Mouse (Mus musculus): ENCODE results near the gene Hadha. TPM values are rescaled to one million over a fixed set of nuclear protein-coding genes. Genes with fewer than 3 reads are reported as not detected.

Hadha gene
- polyA plus RNA-seq, 1 experiment from 2014 or later, result 136 TPM

DNA sequence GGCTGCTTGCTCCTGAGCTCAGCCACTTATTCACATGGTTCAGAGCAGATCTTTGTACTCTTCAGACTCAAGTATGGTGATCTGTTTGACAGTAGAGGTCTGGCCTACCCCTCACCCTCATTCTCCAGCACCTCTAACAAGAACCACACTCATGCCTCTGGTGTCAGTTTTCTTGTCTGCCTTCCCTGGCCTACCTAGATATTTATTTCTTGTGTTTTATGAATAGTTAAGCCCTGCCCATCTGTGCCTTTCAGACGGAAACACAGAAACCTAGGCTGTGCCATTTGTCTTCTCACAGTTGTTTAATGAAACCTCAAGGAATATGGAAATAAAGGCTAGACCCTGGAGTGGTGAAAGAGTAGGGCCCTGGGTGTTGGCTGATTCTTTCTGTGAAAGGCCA lies 36.9 kb downstream of the Hadha start:
- Histone ChIP-seq H3K27ac (no peak overlapping the region), H3K27me3 (ENCODE audit: insufficient read depth, poor library complexity, severe bottlenecking) (peaks cover 44% of the 10 kb centered on the region), H3K4me3 (no peak overlapping the region), H3K36me3 (peaks cover 65% of the 10 kb centered on the region), H3K4me1 (peaks cover 15% of the 10 kb centered on the region), H3K9me3 (no peaks in the 10 kb centered on the region)
- WGBS, result 79% methylated on average over 1 of the region's 1 CpGs
- DNase-seq (ENCODE audit: low spot score), result peak; percentile 61

GRCm38 (mm10) chr5:30115718-30116117 lies 39.2 kb downstream of the Hadha start:
- no peak overlapping the region for H3K27ac ChIP-seq
- DNase-seq (ENCODE audit: low spot score), result no peak
- H3K4me1 ChIP-seq, result peaks cover 24% of the 10 kb centered on the region
- H3K27me3 ChIP-seq (ENCODE audit: insufficient read depth, poor library complexity, severe bottlenecking), result peaks cover 67% of the 10 kb centered on the region
- H3K9me3 ChIP-seq, result no peaks in the 10 kb centered on the region
- peaks cover 42% of the 10 kb centered on the region for H3K36me3 ChIP-seq
- H3K4me3 ChIP-seq, result no peak overlapping the region
- 18% methylated on average over 10 of the region's 10 CpGs for WGBS

DNA sequence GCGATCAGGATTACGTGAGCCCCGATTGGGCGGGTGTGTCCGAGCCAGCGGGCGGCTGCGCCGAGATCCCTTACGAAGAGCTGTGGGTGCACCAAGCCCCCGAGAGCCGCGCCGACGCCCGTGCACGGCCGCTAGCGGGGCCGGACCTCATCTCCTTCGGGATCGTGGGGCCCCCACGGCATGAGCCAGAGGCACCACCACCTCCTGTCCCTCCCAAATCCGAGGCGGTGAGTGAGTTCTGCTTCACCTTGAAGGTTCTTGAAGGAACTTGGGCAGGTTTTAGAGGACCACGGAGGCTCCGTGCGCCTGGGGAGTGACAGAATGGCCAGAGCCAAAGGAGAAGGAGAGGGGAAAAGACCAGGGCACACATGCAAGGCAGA lies 40.2 kb downstream of the Hadha start:
- H3K27ac ChIP-seq, result peak overlapping the region; percentile 59
- H3K4me1 ChIP-seq, result peaks cover 33% of the 10 kb centered on the region
- H3K36me3 ChIP-seq, result peaks cover 32% of the 10 kb centered on the region
- H3K4me3 ChIP-seq, result peak overlapping the region; percentile 73
- peaks cover 77% of the 10 kb centered on the region for H3K27me3 ChIP-seq (ENCODE audit: insufficient read depth, poor library complexity, severe bottlenecking)
- DNase-seq (ENCODE audit: low spot score), result no peak
- H3K9me3 ChIP-seq, result no peaks in the 10 kb centered on the region
- 1% methylated on average over 28 of the region's 28 CpGs for WGBS

DNA sequence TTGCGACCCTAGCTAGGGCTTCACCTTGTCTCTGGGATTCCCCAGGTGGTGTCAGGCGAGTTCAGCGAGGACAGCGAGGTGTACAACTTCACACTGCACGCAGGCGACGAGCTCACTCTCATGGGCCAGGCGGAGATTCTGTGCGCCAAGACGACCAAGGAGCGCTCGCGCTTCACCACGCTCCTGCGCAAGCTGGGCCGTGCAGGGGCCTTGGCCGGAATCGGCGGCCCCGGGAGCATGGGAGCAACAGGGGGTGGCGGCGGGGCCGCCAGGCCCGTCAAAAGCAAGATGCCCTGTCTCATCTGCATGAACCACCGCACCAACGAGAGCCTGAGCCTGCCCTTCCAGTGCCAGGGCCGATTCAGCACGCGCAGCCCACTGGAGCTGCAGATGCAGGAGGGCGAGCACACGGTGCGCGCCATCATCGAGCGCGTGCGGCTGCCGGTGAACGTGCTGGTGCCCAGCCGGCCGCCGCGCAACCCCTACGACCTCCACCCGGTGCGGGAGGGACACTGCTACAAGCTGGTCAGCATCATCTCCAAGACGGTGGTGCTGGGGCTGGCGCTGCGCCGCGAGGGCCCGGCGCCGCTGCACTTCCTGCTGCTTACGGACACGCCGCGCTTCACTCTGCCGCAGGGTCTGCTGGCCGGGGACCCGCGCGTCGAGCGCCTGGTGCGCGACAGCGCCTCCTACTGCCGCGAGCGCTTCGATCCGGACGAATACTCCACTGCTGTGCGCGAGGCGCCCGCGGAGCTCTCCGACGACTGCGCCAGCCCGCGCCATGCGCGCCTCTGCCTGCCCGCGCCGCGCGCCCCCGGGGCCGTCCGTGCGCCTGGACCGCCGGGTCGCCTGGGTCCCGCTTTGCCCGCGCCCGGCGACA lies 40.8 kb downstream of the Hadha start:
- Histone ChIP-seq H3K4me3 (peak overlapping the region; percentile 73), H3K27ac (peak overlapping the region; percentile 59), H3K4me1 (peaks cover 34% of the 10 kb centered on the region), H3K36me3 (peaks cover 26% of the 10 kb centered on the region), H3K27me3 (ENCODE audit: insufficient read depth, poor library complexity, severe bottlenecking) (peaks cover 83% of the 10 kb centered on the region), H3K9me3 (no peaks in the 10 kb centered on the region)
- DNase-seq (ENCODE audit: low spot score), result peak; percentile 88
- under 1% methylated on average over 102 of the region's 103 CpGs for WGBS

- Histone ChIP-seq H3K36me3 (peaks cover 11% of the 10 kb centered on the region), H3K4me1 (peaks cover 40% of the 10 kb centered on the region), H3K9me3 (no peaks in the 10 kb centered on the region), H3K27ac (no peak overlapping the region), H3K27me3 (ENCODE audit: insufficient read depth, poor library complexity, severe bottlenecking) (peaks cover 98% of the 10 kb centered on the region), H3K4me3 (no peak overlapping the region)
- WGBS, result 77% methylated on average over 3 of the region's 3 CpGs
- DNase-seq (ENCODE audit: low spot score), result no peak
These were observed 42.4 kb downstream of the Hadha start for GRCm38 (mm10) chr5:30112533-30113068.

DNA sequence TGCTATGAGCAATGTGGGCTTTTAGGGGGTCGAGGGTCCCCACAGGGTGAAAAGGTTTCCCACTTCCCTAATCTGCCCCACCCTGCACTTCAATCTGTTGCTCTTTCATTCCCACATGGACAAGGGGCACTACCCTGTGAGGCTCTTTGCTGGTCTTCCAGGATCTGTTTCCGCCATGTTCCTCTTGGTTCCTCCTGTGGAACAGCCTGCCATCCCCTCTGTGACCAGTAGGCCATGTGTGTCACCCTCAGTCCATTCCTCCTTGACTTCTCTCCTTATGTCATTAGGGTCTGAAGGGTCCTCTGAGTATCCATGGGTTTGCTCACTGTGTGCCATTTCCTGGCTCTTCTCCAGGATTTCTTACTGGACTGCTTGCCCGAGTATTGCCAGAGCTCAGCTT lies 43.2 kb downstream of the Hadha start:
- 0 out of 2 replicates have a peak overlapping the region, but pooled peaks have one; percentile 11 for H3K27ac ChIP-seq
- H3K36me3 ChIP-seq, result peaks cover 3% of the 10 kb centered on the region
- H3K9me3 ChIP-seq, result no peaks in the 10 kb centered on the region
- peaks cover 47% of the 10 kb centered on the region for H3K4me1 ChIP-seq
- H3K27me3 ChIP-seq (ENCODE audit: insufficient read depth, poor library complexity, severe bottlenecking), result peaks cover 99% of the 10 kb centered on the region
- DNase-seq (ENCODE audit: low spot score), result no peak
- no peak overlapping the region for H3K4me3 ChIP-seq
- WGBS, result 67% methylated on average over 3 of the region's 3 CpGs

GRCm38 (mm10) chr5:30111126-30111525 lies 43.8 kb downstream of the Hadha start:
- WGBS, result under 1% methylated on average over 18 of the region's 18 CpGs
- H3K27ac ChIP-seq, result peak overlapping the region; percentile 47; the same call in 1 of the 2 replicates
- peak; percentile 87 for DNase-seq (ENCODE audit: low spot score)
- H3K4me3 ChIP-seq, result peak overlapping the region; percentile 51
- H3K9me3 ChIP-seq, result no peaks in the 10 kb centered on the region
- peaks cover 99% of the 10 kb centered on the region for H3K27me3 ChIP-seq (ENCODE audit: insufficient read depth, poor library complexity, severe bottlenecking)
- no peaks in the 10 kb centered on the region for H3K36me3 ChIP-seq
- peaks cover 49% of the 10 kb centered on the region for H3K4me1 ChIP-seq

DNA sequence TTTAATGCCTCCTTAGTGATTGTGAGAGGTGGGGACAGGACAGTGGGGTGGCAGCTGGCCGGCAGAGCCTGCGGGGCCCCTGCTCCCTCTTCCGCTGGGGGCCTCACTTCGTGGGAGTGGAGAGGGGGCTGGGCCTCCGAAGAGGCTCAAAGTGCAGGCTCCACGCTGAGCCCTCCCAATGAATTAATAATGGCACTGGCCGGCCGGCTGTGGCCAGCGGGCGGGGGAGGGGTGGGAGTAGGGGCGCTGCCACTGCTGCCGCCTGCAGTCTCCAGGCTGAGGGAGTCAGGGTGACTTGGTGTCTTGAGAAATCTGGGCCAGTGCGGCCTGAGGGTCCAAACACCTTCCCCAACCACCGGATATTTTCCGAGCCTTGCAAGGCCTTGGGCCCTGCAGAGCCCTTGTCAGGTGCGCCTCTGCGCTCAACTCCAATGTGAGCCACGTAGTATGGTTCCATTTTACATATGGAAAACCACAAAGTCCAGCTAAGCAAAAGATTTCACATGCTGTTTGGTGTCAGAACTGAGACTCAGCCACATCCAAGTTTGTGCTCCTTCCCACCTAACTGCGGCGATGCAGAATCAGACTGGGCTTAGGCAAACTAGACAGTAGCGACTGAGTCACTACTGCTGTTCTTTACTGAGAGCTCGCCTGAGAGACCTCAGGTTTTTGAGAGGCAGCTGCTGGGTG lies 44.4 kb downstream of the Hadha start:
- Histone ChIP-seq H3K27me3 (ENCODE audit: insufficient read depth, poor library complexity, severe bottlenecking) (peaks cover 100% of the 10 kb centered on the region), H3K36me3 (no peaks in the 10 kb centered on the region), H3K4me1 (peaks cover 55% of the 10 kb centered on the region), H3K4me3 (peak overlapping the region; percentile 51), H3K27ac (peak overlapping the region; percentile 47; the same call in 1 of the 2 replicates), H3K9me3 (no peaks in the 10 kb centered on the region)
- 8% methylated on average over 21 of the region's 22 CpGs for WGBS
- peak; percentile 72 for DNase-seq (ENCODE audit: low spot score)

DNA sequence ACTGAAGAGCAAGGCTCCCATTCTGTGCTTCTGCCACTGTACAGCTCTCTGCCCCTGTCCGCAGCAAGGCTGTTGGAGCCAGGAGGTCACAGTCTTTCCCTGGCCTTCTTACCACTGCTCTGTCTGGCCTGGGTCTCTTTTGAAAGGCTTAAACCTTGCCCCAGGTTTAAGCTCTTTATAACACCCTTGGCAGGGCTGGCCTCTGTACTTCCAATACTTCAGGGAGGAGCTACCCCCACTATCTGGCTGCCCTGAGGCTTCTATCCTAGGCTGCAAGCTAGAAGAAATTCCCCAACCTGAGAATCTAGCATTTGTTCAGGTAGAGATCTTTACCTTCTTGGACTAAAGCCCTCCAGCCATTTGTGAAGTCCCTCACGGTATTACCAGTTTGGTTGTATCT lies 45.1 kb downstream of the Hadha start:
- Histone ChIP-seq H3K4me3 (no peak overlapping the region), H3K27ac (no peak overlapping the region), H3K9me3 (no peaks in the 10 kb centered on the region), H3K4me1 (peaks cover 60% of the 10 kb centered on the region), H3K36me3 (no peaks in the 10 kb centered on the region), H3K27me3 (ENCODE audit: insufficient read depth, poor library complexity, severe bottlenecking) (peaks cover 100% of the 10 kb centered on the region)
- 46% methylated on average over 2 of the region's 2 CpGs for WGBS
- DNase-seq (ENCODE audit: low spot score), result peak; percentile 47

- H3K4me3 ChIP-seq, result no peak overlapping the region
- no peaks in the 10 kb centered on the region for H3K9me3 ChIP-seq
- 56% methylated on average over 6 of the region's 6 CpGs for WGBS
- peak; percentile 71 for DNase-seq (ENCODE audit: low spot score)
- H3K4me1 ChIP-seq, result peaks cover 49% of the 10 kb centered on the region
- H3K27ac ChIP-seq, result no peak overlapping the region
- no peaks in the 10 kb centered on the region for H3K36me3 ChIP-seq
- peaks cover 100% of the 10 kb centered on the region for H3K27me3 ChIP-seq (ENCODE audit: insufficient read depth, poor library complexity, severe bottlenecking)
These were observed 46.7 kb downstream of the Hadha start for GRCm38 (mm10) chr5:30108233-30108632.

DNA sequence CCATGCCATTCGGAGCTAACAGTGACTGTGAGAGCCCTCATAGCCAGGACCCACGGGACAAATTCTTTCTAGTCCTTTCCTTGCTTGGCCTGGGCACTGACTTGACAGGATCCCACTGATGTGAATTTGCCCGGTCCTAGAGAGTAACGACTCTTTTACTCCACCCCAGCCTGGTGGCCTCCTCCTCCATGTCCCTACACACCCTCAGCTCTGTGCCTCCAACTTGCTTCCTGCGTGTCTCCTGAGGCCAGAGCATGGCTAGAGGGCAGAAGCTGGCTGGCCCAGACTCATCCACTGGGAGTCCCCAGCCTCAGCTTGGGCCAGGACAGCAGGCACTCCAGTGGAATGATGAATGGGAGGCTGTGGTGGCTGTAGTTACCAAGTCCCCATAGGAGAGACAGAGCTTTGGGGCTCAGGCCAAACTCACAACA lies 47.3 kb downstream of the Hadha start:
- H3K27ac ChIP-seq, result no peak overlapping the region
- peaks cover 49% of the 10 kb centered on the region for H3K4me1 ChIP-seq

GRCm38 (mm10) chr5:30107186-30107585 lies 47.8 kb downstream of the Hadha start:
- H3K27ac ChIP-seq, result no peak overlapping the region
- H3K4me1 ChIP-seq, result peaks cover 49% of the 10 kb centered on the region
- H3K4me3 ChIP-seq, result no peak overlapping the region
- 1% methylated on average over 7 of the region's 7 CpGs for WGBS
- peak; percentile 56 for DNase-seq (ENCODE audit: low spot score)
- H3K36me3 ChIP-seq, result no peaks in the 10 kb centered on the region
- no peaks in the 10 kb centered on the region for H3K9me3 ChIP-seq
- H3K27me3 ChIP-seq (ENCODE audit: insufficient read depth, poor library complexity, severe bottlenecking), result peaks cover 99% of the 10 kb centered on the region

More for the DNA sequence above, 47.3 kb downstream of the Hadha start:
- peaks cover 100% of the 10 kb centered on the region for H3K27me3 ChIP-seq (ENCODE audit: insufficient read depth, poor library complexity, severe bottlenecking)
- no peak overlapping the region for H3K4me3 ChIP-seq
- 8% methylated on average over 5 of the region's 5 CpGs for WGBS
- no peaks in the 10 kb centered on the region for H3K9me3 ChIP-seq
- peak; percentile 75 for DNase-seq (ENCODE audit: low spot score)
- H3K36me3 ChIP-seq, result no peaks in the 10 kb centered on the region

DNA sequence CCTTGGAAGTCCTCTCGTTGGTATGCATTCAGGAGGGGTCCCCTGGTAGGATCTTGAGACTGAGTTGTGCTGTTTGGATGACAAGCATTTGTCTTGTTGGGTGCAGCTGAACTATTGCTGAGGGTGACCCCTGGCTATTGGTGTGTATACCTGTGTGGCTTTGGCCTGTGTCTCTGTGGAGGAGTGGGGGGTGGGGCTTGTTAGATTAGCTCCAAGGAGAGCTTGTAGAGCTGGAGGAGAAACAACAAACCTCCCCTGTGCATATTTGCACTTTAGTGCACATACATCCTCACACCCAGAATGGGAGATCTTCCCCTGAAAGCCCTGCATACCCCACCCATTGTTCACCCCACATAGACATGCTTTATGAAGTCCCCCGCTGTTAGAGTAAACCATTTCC lies 48.2 kb downstream of the Hadha start:
- Histone ChIP-seq H3K4me3 (no peak overlapping the region), H3K27ac (no peak overlapping the region), H3K36me3 (no peaks in the 10 kb centered on the region), H3K9me3 (no peaks in the 10 kb centered on the region), H3K4me1 (peaks cover 49% of the 10 kb centered on the region), H3K27me3 (ENCODE audit: insufficient read depth, poor library complexity, severe bottlenecking) (peaks cover 94% of the 10 kb centered on the region)
- 15% methylated on average over 2 of the region's 2 CpGs for WGBS
- DNase-seq (ENCODE audit: low spot score), result no peak

Measured in heart, embryonic 10.5 days (tissue).